ENCODE assay signal across 26 mouse cellular contexts in the genomic region with DNA sequence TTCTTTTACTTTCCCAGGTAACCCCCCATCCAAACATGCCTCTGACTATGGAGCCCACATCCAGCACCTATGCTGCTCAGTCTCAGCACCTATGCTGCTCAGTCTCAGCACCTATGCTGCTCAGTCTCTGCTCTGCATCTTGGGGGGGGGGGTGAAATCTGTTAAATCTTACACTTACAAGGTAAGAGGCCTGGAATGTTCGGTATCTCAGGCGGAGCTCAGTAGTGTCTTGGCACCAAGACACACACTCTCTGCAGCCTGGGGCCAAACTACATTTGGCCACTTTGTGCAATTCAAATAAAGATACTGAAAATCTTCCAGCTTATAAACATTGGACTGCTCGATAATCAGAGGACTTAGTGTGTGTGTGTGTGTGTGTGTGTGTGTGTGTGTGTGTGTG.
"Had no signal": no experiment of that assay in that cellular context is flagged by ENCODE, and none has a peak within 500 bp of the region (broad histone marks: within the 10 kb centered on the region; RNA-seq: fewer than 3 reads in every experiment).

No protein-coding gene starts in this region.

- ATAC-seq: hindbrain, postnatal 0 days; intestine, embryonic 16.5 days; liver, embryonic 12.5 days had no signal

- H3K9ac ChIP-seq: heart, embryonic 13.5 days; heart, embryonic 15.5 days; hindbrain, embryonic 13.5 days; hindbrain, embryonic 15.5 days; kidney, embryonic 15.5 days; limb, embryonic 13.5 days; limb, embryonic 15.5 days; liver, embryonic 12.5 days had no signal

- H3K27me3 ChIP-seq: heart, embryonic 13.5 days; heart, embryonic 15.5 days; hindbrain, embryonic 13.5 days; hindbrain, embryonic 15.5 days; kidney, embryonic 15.5 days; limb, embryonic 13.5 days; limb, embryonic 15.5 days; liver, embryonic 12.5 days had no signal

- H3K27ac ChIP-seq: heart, adult 2 months; heart, embryonic 13.5 days; heart, embryonic 15.5 days; hindbrain, embryonic 13.5 days; hindbrain, embryonic 15.5 days; hindbrain, postnatal 0 days; kidney, embryonic 15.5 days; kidney, postnatal 0 days; limb, embryonic 13.5 days; limb, embryonic 15.5 days; liver, embryonic 12.5 days had no signal

- H3K4me3 ChIP-seq: heart, adult 2 months; heart, embryonic 13.5 days; heart, embryonic 15.5 days; hindbrain, embryonic 13.5 days; hindbrain, embryonic 15.5 days; kidney, embryonic 15.5 days; limb, embryonic 13.5 days; limb, embryonic 15.5 days; liver, embryonic 12.5 days had no signal

- DNase-seq: gastrocnemius, postnatal 10 days; gastrocnemius, postnatal 36 days; heart, adult 11 months; heart, adult 2 months; heart, postnatal 14 days; heart, postnatal 36 days; kidney, adult 11 months; kidney, adult 2 months; kidney, adult 9 months; kidney, postnatal 14 days; kidney, postnatal 36 days; layer of hippocampus, adult 9-11 months; layer of hippocampus, postnatal 36 days; left cerebral cortex, postnatal 4 days had no signal

- H3K36me3 ChIP-seq: heart, embryonic 15.5 days; hindbrain, embryonic 13.5 days; hindbrain, embryonic 15.5 days; kidney, embryonic 15.5 days; limb, embryonic 15.5 days; liver, embryonic 12.5 days had no signal

- H3K4me2 ChIP-seq: heart, embryonic 11.5 days; heart, embryonic 13.5 days; heart, embryonic 15.5 days; hindbrain, embryonic 13.5 days; hindbrain, embryonic 15.5 days; kidney, embryonic 15.5 days; limb, embryonic 13.5 days; limb, embryonic 15.5 days; liver, embryonic 12.5 days had no signal

- H3K4me1 ChIP-seq: kidney, embryonic 15.5 days; liver, embryonic 12.5 days had no signal

- H3K9me3 ChIP-seq: heart, embryonic 13.5 days; heart, embryonic 15.5 days; hindbrain, embryonic 13.5 days; hindbrain, embryonic 15.5 days; kidney, embryonic 15.5 days; limb, embryonic 13.5 days; limb, embryonic 15.5 days; liver, embryonic 12.5 days had no signal
